Mouse (Mus musculus) lung, postnatal 0 days (tissue): Measurements from ENCODE around the gene Dnm3. TPM values are rescaled to one million over a fixed set of nuclear protein-coding genes. Genes with fewer than 3 reads are reported as not detected.

Source experiments
- ATAC-seq: fragments of 200-750 bp; cut with Nextera tagmentation; 2 replicates; pipeline ENCODE4 v1.8.0; 2017; ENCODE audit warnings: moderate library complexity
- DNase-seq: peaks from one replicate; pipeline ENCODE4 v3.0.0-alpha.2; 2016; ENCODE audit warnings: low spot score
- H3K27ac ChIP-seq: fragments of 300-500 bp; sonication (generic); 2 replicates; pipeline ENCODE4 v1.5.1; 2014; ENCODE audit warnings: antibody characterized with exemption, mild to moderate bottlenecking, low read length, mixed read lengths
- H3K27me3 ChIP-seq: fragments of 300-500 bp; sonication (generic); replicated peaks from 2 replicates; pipeline ENCODE4 v1.6.1; 2014; ENCODE audit warnings: low read length, mixed read lengths; ENCODE audit not compliant: insufficient read depth
- H3K36me3 ChIP-seq: fragments of 300-500 bp; sonication (generic); 2 replicates; pipeline ENCODE4 v1.6.1; 2014; ENCODE audit warnings: low read length, mixed read lengths; ENCODE audit not compliant: insufficient read depth
- H3K4me1 ChIP-seq: fragments of 300-500 bp; sonication (generic); 2 replicates; pipeline ENCODE4 v1.6.1; 2014; ENCODE audit warnings: antibody characterized with exemption, low read depth, low read length, mixed read lengths; ENCODE audit not compliant: insufficient read depth
- H3K4me2 ChIP-seq: fragments of 300-500 bp; sonication (generic); replicated peaks from 2 replicates; pipeline ENCODE4 v1.6.1; 2014; ENCODE audit warnings: low read depth, mild to moderate bottlenecking, low read length, moderate library complexity, mixed read lengths
- H3K4me3 ChIP-seq: fragments of 300-500 bp; sonication (generic); 2 replicates; pipeline ENCODE4 v1.5.1; 2014; ENCODE audit warnings: low read depth, low read length
- H3K9ac ChIP-seq: fragments of 300-500 bp; sonication (generic); replicated peaks from 2 replicates; pipeline ENCODE4 v1.6.1; 2014; ENCODE audit warnings: low read depth, mild to moderate bottlenecking
- H3K9me3 ChIP-seq: fragments of 300-500 bp; sonication (generic); 2 replicates; pipeline ENCODE4 v1.6.1; 2016; ENCODE audit warnings: low read length, mixed read lengths
- CTCF ChIP-seq: IDR thresholded peaks from 2 replicates; pipeline ENCODE4 v1.5.1; 2016; ENCODE audit warnings: antibody characterized with exemption, mild to moderate bottlenecking
- EP300 ChIP-seq: IDR thresholded peaks from 2 replicates; pipeline ENCODE4 v1.6.1; 2016; ENCODE audit warnings: antibody characterized with exemption, mild to moderate bottlenecking, control low read depth
- WGBS: fragments of 180-500 bp; shearing (Covaris S2); extraction: QIAGEN DNeasy Blood & Tissue Kit; methylation state at CpG from one replicate; pipeline ENCODE4 v1.1.7; 2014; 5-methylcytosine and 5-hydroxymethylcytosine counted together
- polyA plus RNA-seq: library from polyadenylated mRNA; unstranded; fragments of >200 nt; fragmentation: Nextera tagmentation; extraction: Ambion mirVana; gene quantifications from 2 replicates; pipeline ENCODE4 v1.2.1, GENCODE M21; 2015

Gene Dnm3
- polyA plus RNA-seq, 1 experiment from 2014 or later: 3.4 TPM

- Histone ChIP-seq H3K4me1 (0 out of 2 replicates have a peak, but pooled peaks cover 2% of the 10 kb centered on the region), H3K9ac (no peak overlapping the region), H3K27ac (no peak overlapping the region), H3K36me3 (no peaks in the 10 kb centered on the region), H3K4me2 (no peak overlapping the region), H3K4me3 (no peak overlapping the region), H3K27me3 (no peaks in the 10 kb centered on the region), H3K9me3 (no peaks in the 10 kb centered on the region)
- WGBS: 78% methylated on average over 9 of the region's 9 CpGs
- ATAC-seq (no peak), DNase-seq (no peak)
- TF ChIP-seq EP300 (no peak), CTCF (no peak)
These were observed 280.8 kb downstream of the Dnm3 start for GRCm38 (mm10) chr1:162196812-162197680.

GRCm38 (mm10) chr1:162188744-162189143 is 289.1 kb downstream of the Dnm3 start:
- H3K27ac ChIP-seq: no peak overlapping the region

GRCm38 (mm10) chr1:162187352-162188120 is 290.3 kb downstream of the Dnm3 start:
- Histone ChIP-seq H3K36me3 (no peaks in the 10 kb centered on the region), H3K4me1 (0 out of 2 replicates have a peak, but pooled peaks cover 3% of the 10 kb centered on the region), H3K27me3 (no peaks in the 10 kb centered on the region), H3K9ac (no peak overlapping the region), H3K27ac (peak overlapping the region; percentile 71), H3K4me3 (no peak overlapping the region), H3K9me3 (no peaks in the 10 kb centered on the region), H3K4me2 (no peak overlapping the region)
- DNase-seq: peak; percentile 32
- WGBS: 38% methylated on average over 8 of the region's 8 CpGs
- peak; percentile 69 for ATAC-seq
- TF ChIP-seq EP300 (no peak), CTCF (no peak)

More at GRCm38 (mm10) chr1:162188744-162189143, 289.1 kb downstream of the Dnm3 start:
- DNase-seq (no peak), ATAC-seq (no peak)
- TF ChIP-seq CTCF: no peak
- no peak for TF ChIP-seq EP300
- Histone ChIP-seq H3K9ac (no peak overlapping the region), H3K4me2 (no peak overlapping the region), H3K4me1 (0 out of 2 replicates have a peak, but pooled peaks cover 3% of the 10 kb centered on the region), H3K9me3 (no peaks in the 10 kb centered on the region), H3K36me3 (no peaks in the 10 kb centered on the region), H3K27me3 (no peaks in the 10 kb centered on the region), H3K4me3 (no peak overlapping the region)
- 87% methylated on average over 4 of the region's 4 CpGs for WGBS

GRCm38 (mm10) chr1:162186470-162187351 is 291.1 kb downstream of the Dnm3 start:
- Histone ChIP-seq H3K27ac (peak overlapping the region; percentile 71), H3K4me3 (no peak overlapping the region), H3K27me3 (no peaks in the 10 kb centered on the region), H3K9ac (no peak overlapping the region), H3K4me2 (no peak overlapping the region), H3K4me1 (0 out of 2 replicates have a peak, but pooled peaks cover 3% of the 10 kb centered on the region), H3K36me3 (no peaks in the 10 kb centered on the region), H3K9me3 (no peaks in the 10 kb centered on the region)
- no peak for TF ChIP-seq EP300
- no peak for TF ChIP-seq CTCF
- DNase-seq: peak; percentile 75
- 33% methylated on average over 7 of the region's 7 CpGs for WGBS
- peak; percentile 54 for ATAC-seq

GRCm38 (mm10) chr1:162184003-162184748 is 293.7 kb downstream of the Dnm3 start:
- no peaks in the 10 kb centered on the region for H3K9me3 ChIP-seq
- H3K27me3 ChIP-seq: no peaks in the 10 kb centered on the region
- WGBS: 45% methylated on average over 14 of the region's 14 CpGs
- DNase-seq (no peak), ATAC-seq (no peak)
- H3K4me3 ChIP-seq: no peak overlapping the region
- 0 out of 2 replicates have a peak overlapping the region, but pooled peaks have one; percentile 5 for H3K27ac ChIP-seq
- 0 out of 2 replicates have a peak, but pooled peaks cover 3% of the 10 kb centered on the region for H3K4me1 ChIP-seq
- no peaks in the 10 kb centered on the region for H3K36me3 ChIP-seq
- no peak overlapping the region for H3K4me2 ChIP-seq
- TF ChIP-seq EP300 (no peak), CTCF (no peak)
- no peak overlapping the region for H3K9ac ChIP-seq
